Mouse (Mus musculus) cerebellum, adult 11 months (tissue): ENCODE measurements around the gene Nup98.
A peak's percentile ranks its signal among the peaks of the same experiment; 100 is the strongest.

Source experiments
- DNase-seq: peaks from one replicate; pipeline ENCODE4 v3.0.0; 2022

The Nup98 gene

GRCm38 (mm10) chr7:102229814-102230213, 19.8 kb upstream of the Nup98 start:
- DNase-seq = no peak

GRCm38 (mm10) chr7:102228049-102228670, 18.2 kb upstream of the Nup98 start:
- DNase-seq = no peak

GRCm38 (mm10) chr7:102226051-102226450, 16.1 kb upstream of the Nup98 start:
- DNase-seq = no peak

- DNase-seq = no peak
These were observed 14.1 kb upstream of the Nup98 start for GRCm38 (mm10) chr7:102223883-102224738.

- peak; percentile 54 for DNase-seq
These were observed 13.0 kb upstream of the Nup98 start for GRCm38 (mm10) chr7:102222830-102223556.

GRCm38 (mm10) chr7:102222336-102222735, 12.4 kb upstream of the Nup98 start:
- peak; percentile 31 for DNase-seq

- no peak for DNase-seq
These were observed 11.9 kb upstream of the Nup98 start for GRCm38 (mm10) chr7:102221899-102222298.

- no peak for DNase-seq
These were observed 1.1 kb upstream of the Nup98 start for GRCm38 (mm10) chr7:102211071-102211470.

- DNase-seq = no peak
These were observed 1.1 kb downstream of the Nup98 start for GRCm38 (mm10) chr7:102208806-102209363.

- no peak for DNase-seq
These were observed 4.3 kb downstream of the Nup98 start for GRCm38 (mm10) chr7:102205646-102206045.

- no peak for DNase-seq
These were observed 5.6 kb downstream of the Nup98 start for GRCm38 (mm10) chr7:102204296-102204857.

- DNase-seq = no peak
These were observed 8.8 kb downstream of the Nup98 start for GRCm38 (mm10) chr7:102200996-102201785.

- DNase-seq = no peak
These were observed 9.4 kb downstream of the Nup98 start for GRCm38 (mm10) chr7:102200576-102200975.

- DNase-seq = no peak
These were observed 17.6 kb downstream of the Nup98 start for GRCm38 (mm10) chr7:102192356-102192755.

- DNase-seq = no peak
These were observed 26.1 kb downstream of the Nup98 start for GRCm38 (mm10) chr7:102183849-102184248.

GRCm38 (mm10) chr7:102170300-102170699, 39.7 kb downstream of the Nup98 start:
- DNase-seq = no peak

- DNase-seq = no peak
These were observed 56.3 kb downstream of the Nup98 start for GRCm38 (mm10) chr7:102153691-102154090.

- DNase-seq = no peak
These were observed 72.1 kb downstream of the Nup98 start for GRCm38 (mm10) chr7:102137898-102138297.

GRCm38 (mm10) chr7:102137464-102137863, 72.5 kb downstream of the Nup98 start:
- DNase-seq = no peak

GRCm38 (mm10) chr7:102132395-102132794, 77.6 kb downstream of the Nup98 start:
- no peak for DNase-seq

- no peak for DNase-seq
These were observed 89.7 kb downstream of the Nup98 start for GRCm38 (mm10) chr7:102120326-102120725.

- no peak for DNase-seq
These were observed 92.6 kb downstream of the Nup98 start for GRCm38 (mm10) chr7:102117382-102117781.
